8 mouse cellular contexts compared by ENCODE assay signal in genomic region chr4:134450392-134451195, GRCm38 (mm10). TPM values are rescaled to one million over a fixed set of nuclear protein-coding genes. Genes with fewer than 3 reads are reported as not detected.
A peak's percentile ranks its signal among the peaks of the same experiment; 100 is the strongest.
DNase-seq lines count a peak whose midpoint lies in the region; ATAC-seq and TF ChIP-seq lines count a peak whose summit lies in the region.

No protein-coding gene starts in this region.

- no peaks in the 10 kb centered on the region for H3K4me1 ChIP-seq in spleen, adult 2 months (ENCODE audit: control insufficient read depth, insufficient read depth, insufficient read length)
- no peaks in the 10 kb centered on the region for H3K4me1 ChIP-seq in embryonic facial prominence, embryonic 14.5 days (ENCODE audit: control insufficient read depth, insufficient read depth, low read length)
- H3K4me1 ChIP-seq in hindbrain, embryonic 15.5 days (replicated peaks): peaks cover 61% of the 10 kb centered on the region
- peaks cover 53% of the 10 kb centered on the region for H3K4me1 ChIP-seq in midbrain, embryonic 16.5 days (ENCODE audit: control insufficient read depth, insufficient read depth, low read length)

- no peak for ATAC-seq in embryonic facial prominence, embryonic 14.5 days (ENCODE audit: low read depth)
- peak; percentile 28; the same call in 1 of the 2 replicates for ATAC-seq in hindbrain, embryonic 15.5 days (ENCODE audit: low FRiP score, low read depth)
- peak; percentile 46; the same call in 1 of the 2 replicates for ATAC-seq in midbrain, embryonic 16.5 days

- no peak for DNase-seq in spleen, adult 2 months (ENCODE audit: low read depth in 1 of 2, low spot score in 2 of 2)
- DNase-seq in spleen, postnatal 14 days (ENCODE audit: low spot score in 2 of 2): no peak
- no peak for DNase-seq in embryonic facial prominence, embryonic 14.5 days (ENCODE audit: low spot score)
- DNase-seq in left cerebral cortex, adult 9 months (ENCODE audit: low spot score in 2 of 2): peak; percentile 69 to 78
- no peak for DNase-seq in thymus, postnatal 36 days
- no peak for DNase-seq in thymus, postnatal 10 days (ENCODE audit: low spot score in 2 of 2)

- no peaks in the 10 kb centered on the region for H3K9me3 ChIP-seq in embryonic facial prominence, embryonic 14.5 days (ENCODE audit: control insufficient read depth, low read length)
- H3K9me3 ChIP-seq in hindbrain, embryonic 15.5 days: no peaks in the 10 kb centered on the region
- H3K9me3 ChIP-seq in midbrain, embryonic 16.5 days (replicated peaks; ENCODE audit: control insufficient read depth, low read length, poor library complexity, severe bottlenecking): no peaks in the 10 kb centered on the region

- no peak for TF ChIP-seq POLR2A in spleen, adult 2 months (IDR thresholded peaks at IDR 0.05; ENCODE audit: low read depth, low read length)

- H3K27ac ChIP-seq in spleen, adult 2 months (ENCODE audit: insufficient read depth, low read length): peak overlapping the region; percentile 19; the same call in 1 of the 2 replicates
- H3K27ac ChIP-seq in embryonic facial prominence, embryonic 14.5 days (replicated peaks; ENCODE audit: low read depth, low read length): no peak overlapping the region
- peak overlapping the region; percentile 91 for H3K27ac ChIP-seq in hindbrain, embryonic 15.5 days (replicated peaks)
- H3K27ac ChIP-seq in midbrain, embryonic 16.5 days (ENCODE audit: low read length): peak overlapping the region; percentile 98

- 75% methylated on average over 20 of the region's 20 CpGs for WGBS in spleen, adult 2 months
- WGBS in embryonic facial prominence, embryonic 14.5 days: 17% methylated on average over 20 of the region's 20 CpGs
- 11% methylated on average over 20 of the region's 20 CpGs for WGBS in hindbrain, embryonic 15.5 days
- WGBS in midbrain, embryonic 16.5 days: 8% methylated on average over 20 of the region's 20 CpGs

- peak overlapping the region; percentile 5; the same call in 1 of the 2 replicates for H3K4me2 ChIP-seq in embryonic facial prominence, embryonic 14.5 days (ENCODE audit: low read depth, low read length)
- H3K4me2 ChIP-seq in hindbrain, embryonic 15.5 days: peak overlapping the region; percentile 28
- H3K4me2 ChIP-seq in midbrain, embryonic 16.5 days (ENCODE audit: low read length): peak overlapping the region; percentile 42

- no peaks in the 10 kb centered on the region for H3K27me3 ChIP-seq in spleen, adult 2 months (ENCODE audit: control insufficient read depth, insufficient read depth, low read length)
- H3K27me3 ChIP-seq in embryonic facial prominence, embryonic 14.5 days (replicated peaks; ENCODE audit: control insufficient read depth, insufficient read depth, low read length): peaks cover 34% of the 10 kb centered on the region; the same call in 1 of the 2 replicates
- H3K27me3 ChIP-seq in hindbrain, embryonic 15.5 days: no peaks in the 10 kb centered on the region
- no peaks in the 10 kb centered on the region for H3K27me3 ChIP-seq in midbrain, embryonic 16.5 days (ENCODE audit: control insufficient read depth, insufficient read depth, low read depth, low read length)

- TF ChIP-seq CTCF in spleen, adult 2 months (IDR thresholded peaks at IDR 0.05; ENCODE audit: extremely low read depth, insufficient read depth, insufficient read length, insufficient replicate concordance): no peak

- H3K9ac ChIP-seq in embryonic facial prominence, embryonic 14.5 days (ENCODE audit: low read depth, low read length): peak overlapping the region; percentile 17; the same call in 1 of the 2 replicates
- 0 out of 2 replicates have a peak overlapping the region, but pooled peaks have one; percentile 15 for H3K9ac ChIP-seq in hindbrain, embryonic 15.5 days
- peak overlapping the region; percentile 65 for H3K9ac ChIP-seq in midbrain, embryonic 16.5 days (ENCODE audit: low read depth, low read length)

- no peak overlapping the region for H3K4me3 ChIP-seq in spleen, adult 2 months (ENCODE audit: extremely low read depth, insufficient read depth, insufficient read length)
- H3K4me3 ChIP-seq in embryonic facial prominence, embryonic 14.5 days (ENCODE audit: low read depth, low read length): no peak overlapping the region
- H3K4me3 ChIP-seq in hindbrain, embryonic 15.5 days: no peak overlapping the region
- no peak overlapping the region for H3K4me3 ChIP-seq in midbrain, embryonic 16.5 days (ENCODE audit: low read depth, low read length)

- no peaks in the 10 kb centered on the region for H3K36me3 ChIP-seq in spleen, adult 2 months (ENCODE audit: control insufficient read depth, insufficient read depth, low read length)
- no peaks in the 10 kb centered on the region for H3K36me3 ChIP-seq in embryonic facial prominence, embryonic 14.5 days (ENCODE audit: control insufficient read depth, insufficient read depth, low read length)
- no peaks in the 10 kb centered on the region for H3K36me3 ChIP-seq in hindbrain, embryonic 15.5 days
- no peaks in the 10 kb centered on the region for H3K36me3 ChIP-seq in midbrain, embryonic 16.5 days (ENCODE audit: control insufficient read depth, insufficient read depth, low read length)

RNA-seq across cellular contexts. Expression of gene Stmn1, which starts 17.5 kb away (rescaled TPM):
- polyA plus RNA-seq in spleen, adult 2 months (2012; rRNA removed): 13.8 and 17.1 TPM in 2 replicates
- 1,154 and 1,326 TPM in 2 replicates for polyA plus RNA-seq in embryonic facial prominence, embryonic 14.5 days (2014; fragmentation: Nextera tagmentation; extraction: Ambion mirVana)
- polyA plus RNA-seq in hindbrain, embryonic 15.5 days (2015; fragmentation: Nextera tagmentation; extraction: Ambion mirVana): 5,846 and 6,036 TPM in 2 replicates
- 7,758 and 8,549 TPM in 2 replicates for polyA plus RNA-seq in midbrain, embryonic 16.5 days (2015; fragmentation: Nextera tagmentation; extraction: Ambion mirVana)

RNA-seq across cellular contexts. Expression of gene Paqr7, which starts 45.9 kb away (rescaled TPM):
- 29.4 and 36.2 TPM in 2 replicates for polyA plus RNA-seq in spleen, adult 2 months (2012; rRNA removed)
- 2.0 and 2.3 TPM in 2 replicates for polyA plus RNA-seq in embryonic facial prominence, embryonic 14.5 days (2014; fragmentation: Nextera tagmentation; extraction: Ambion mirVana)
- polyA plus RNA-seq in hindbrain, embryonic 15.5 days (2015; fragmentation: Nextera tagmentation; extraction: Ambion mirVana): 30.4 and 35.2 TPM in 2 replicates
- polyA plus RNA-seq in midbrain, embryonic 16.5 days (2015; fragmentation: Nextera tagmentation; extraction: Ambion mirVana): 27.2 and 36.2 TPM in 2 replicates

RNA-seq across cellular contexts. Expression of gene Pafah2, which starts 54.5 kb away (rescaled TPM):
- 3.8 and 4.9 TPM in 2 replicates for polyA plus RNA-seq in spleen, adult 2 months (2012; rRNA removed)
- polyA plus RNA-seq in embryonic facial prominence, embryonic 14.5 days (2014; fragmentation: Nextera tagmentation; extraction: Ambion mirVana): 11.8 and 12.5 TPM in 2 replicates
- 7.6 and 8.1 TPM in 2 replicates for polyA plus RNA-seq in hindbrain, embryonic 15.5 days (2015; fragmentation: Nextera tagmentation; extraction: Ambion mirVana)
- polyA plus RNA-seq in midbrain, embryonic 16.5 days (2015; fragmentation: Nextera tagmentation; extraction: Ambion mirVana): 7.5 and 8.8 TPM in 2 replicates

Comparison
In these comparisons a context has a peak if more than half of its experiments do, and no peak if none do; other contexts are left out.
1. DNase-seq: peak in left cerebral cortex, adult 9 months (2 of 2); none in spleen, adult 2 months (0 of 2), spleen, postnatal 14 days (0 of 2), embryonic facial prominence, embryonic 14.5 days (single experiment), thymus, postnatal 36 days (0 of 2) and thymus, postnatal 10 days (0 of 2).
2. H3K9ac ChIP-seq: peak in every context shown above with its lines; median percentile 65 in midbrain, embryonic 16.5 days; 17 in embryonic facial prominence, embryonic 14.5 days; 15 in hindbrain, embryonic 15.5 days.
3. RNA of gene Stmn1, which starts 17.5 kb away (polyA plus RNA-seq): 7,758 to 8,549 TPM in midbrain, embryonic 16.5 days, 5,846 to 6,036 TPM in hindbrain, embryonic 15.5 days and 1,154 to 1,326 TPM in embryonic facial prominence, embryonic 14.5 days; 13.8 to 17.1 TPM in spleen, adult 2 months; every median in the first group is over 10 times any median in the second.
4. Peak in every context shown above with its lines, with median percentiles within 50 percentile points of each other: H3K4me2 ChIP-seq.